Mouse (Mus musculus) ES-Bruce4 (cell line): ENCODE results near the gene Scrn1.

ENCODE experiments used
- EP300 ChIP-seq: IDR thresholded peaks from 2 replicates; pipeline ENCODE4 v1.6.1; 2011; ENCODE audit warnings: low read depth, low read length; ENCODE audit not compliant: insufficient read depth
- POLR2A ChIP-seq: IDR thresholded peaks from one replicate; pipeline ENCODE4 v1.8.1; 2011; ENCODE audit warnings: low read length; ENCODE audit not compliant: insufficient read depth

DNA sequence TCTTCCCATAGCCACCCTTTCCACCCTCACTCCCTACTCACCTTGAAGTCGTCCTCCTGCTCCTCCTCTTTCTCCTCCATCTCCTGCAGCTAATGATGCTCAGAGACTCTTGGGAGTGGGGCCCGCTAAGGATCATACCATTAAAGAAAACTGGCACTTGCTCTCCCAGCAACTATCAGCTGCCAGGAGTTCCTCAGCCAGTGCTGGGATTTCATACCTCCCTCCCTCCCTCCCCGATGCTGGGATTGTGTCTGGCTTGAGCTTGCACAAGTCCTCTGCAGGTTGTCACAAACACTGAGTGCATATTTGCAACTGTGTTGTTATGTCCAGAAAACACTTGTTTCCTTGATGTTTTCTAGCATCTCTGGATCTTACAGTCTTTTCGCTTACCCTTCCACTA is 30.9 kb upstream of the Scrn1 start, which contains the start of gene Fkbp14:
- no peak for TF ChIP-seq EP300
- no peak for TF ChIP-seq POLR2A
